Mouse (Mus musculus) CH12.LX (cell line): ENCODE results near the gene Pqlc2. TPM values are rescaled to one million over a fixed set of nuclear protein-coding genes. Genes with fewer than 3 reads are reported as not detected.

Experiments used
- DNase-seq: peaks from one replicate; pipeline ENCODE4 v3.0.0-alpha.2; 2013; ENCODE audit errors: extremely low read depth
- H3K27ac ChIP-seq: 2 replicates; pipeline ENCODE4 v1.5.1; 2012; ENCODE audit warnings: low read depth, mild to moderate bottlenecking, control low read depth, moderate library complexity; ENCODE audit not compliant: insufficient read depth
- H3K27me3 ChIP-seq: replicated peaks from 2 replicates; pipeline ENCODE3; 2012; ENCODE audit warnings: inconsistent platforms
- H3K36me3 ChIP-seq, 2 experiments: replicated peaks in 1 of 2; 2 replicates each; pipeline versions ENCODE3 to v1.6.1; 2012; ENCODE audit warnings: inconsistent platforms in 1 of 2, low read length in 1 of 2, mild to moderate bottlenecking in 1 of 2, mixed read lengths in 1 of 2, moderate library complexity in 1 of 2; ENCODE audit not compliant: control insufficient read depth in 1 of 2, insufficient read depth in 1 of 2
- H3K4me1 ChIP-seq, 2 experiments: 2 replicates each; pipeline ENCODE4 v1.6.1; 2012; ENCODE audit warnings: inconsistent platforms in 1 of 2, moderate library complexity in 1 of 2; ENCODE audit not compliant: insufficient read depth in 2 of 2, control insufficient read depth in 1 of 2
- H3K4me2 ChIP-seq: 2 replicates; pipeline ENCODE4 v1.6.1; 2012; ENCODE audit warnings: low read depth, mild to moderate bottlenecking, control low read depth; ENCODE audit not compliant: poor library complexity, insufficient read depth, severe bottlenecking
- H3K4me3 ChIP-seq, 3 experiments: fragments of 150-350 bp in 1 of 3; sonication (generic) in 1 of 3; replicated peaks in 1 of 3; 2 replicates each; pipeline versions ENCODE3 to v1.5.1; 2011 to 2012; ENCODE audit warnings: low read depth in 2 of 3, low read length in 2 of 3, mild to moderate bottlenecking in 2 of 3, moderate library complexity in 2 of 3, control low read depth in 1 of 3, improper control_type of control experiment in 1 of 3, inconsistent platforms in 1 of 3, mixed read lengths in 1 of 3; ENCODE audit not compliant: poor library complexity in 1 of 3
- H3K79me2 ChIP-seq: replicated peaks from 2 replicates; pipeline ENCODE4 v1.6.1; 2012; ENCODE audit warnings: mild to moderate bottlenecking, moderate library complexity; ENCODE audit not compliant: control insufficient read depth, poor library complexity, insufficient read depth, severe bottlenecking; ENCODE audit errors: extremely low read depth
- H3K9ac ChIP-seq: 2 replicates; pipeline ENCODE4 v1.6.1; 2012; ENCODE audit warnings: low read depth, mild to moderate bottlenecking, control low read depth, moderate library complexity; ENCODE audit not compliant: insufficient read depth
- H3K9me3 ChIP-seq: replicated peaks from 2 replicates; pipeline ENCODE3; 2012; ENCODE audit warnings: low read length, inconsistent platforms, mixed read lengths
- CHD2 ChIP-seq: IDR thresholded peaks from 2 replicates; pipeline ENCODE4 v1.6.1; 2011; ENCODE audit warnings: low read length, improper control_type of control experiment
- CTCF ChIP-seq, 2 experiments: IDR thresholded peaks in 1 of 2; conservative IDR thresholded peaks in 1 of 2; 2 replicates each; pipeline ENCODE4 v1.5.1; 2011 to 2012; ENCODE audit warnings: low read depth in 2 of 2, low read length in 2 of 2, improper control_type of control experiment in 1 of 2, inconsistent platforms in 1 of 2, mild to moderate bottlenecking in 1 of 2, moderate library complexity in 1 of 2
- ETS1 ChIP-seq: conservative IDR thresholded peaks from 2 replicates; pipeline ENCODE4 v1.6.1; 2012; ENCODE audit warnings: low read depth, mild to moderate bottlenecking, inconsistent platforms, low read length, improper control_type of control experiment, moderate library complexity
- JUN ChIP-seq: IDR thresholded peaks from 2 replicates; pipeline ENCODE4 v1.6.1; 2011; ENCODE audit warnings: low read depth, mild to moderate bottlenecking, low read length, improper control_type of control experiment, moderate library complexity; ENCODE audit not compliant: insufficient read depth
- JUND ChIP-seq: conservative IDR thresholded peaks from 2 replicates; pipeline ENCODE4 v1.6.1; 2011; ENCODE audit warnings: low read depth, low read length, improper control_type of control experiment
- MAFK ChIP-seq: IDR thresholded peaks from 2 replicates; pipeline ENCODE4 v1.6.1; 2011; ENCODE audit warnings: low read length, improper control_type of control experiment; ENCODE audit not compliant: insufficient replicate concordance
- MAX ChIP-seq: IDR thresholded peaks from 2 replicates; pipeline ENCODE4 v1.6.1; 2011; ENCODE audit warnings: low read length, improper control_type of control experiment
- MEF2A ChIP-seq: IDR thresholded peaks from 2 replicates; pipeline ENCODE4 v1.6.1; 2014; ENCODE audit warnings: low read depth, mild to moderate bottlenecking, inconsistent platforms, low read length, improper control_type of control experiment, borderline replicate concordance
- MXI1 ChIP-seq: IDR thresholded peaks from 2 replicates; pipeline ENCODE4 v1.6.1; 2011; ENCODE audit warnings: mild to moderate bottlenecking, low read depth, low read length, improper control_type of control experiment
- MYC ChIP-seq: IDR thresholded peaks from 2 replicates; pipeline ENCODE4 v1.6.1; 2011; ENCODE audit warnings: low read depth, mild to moderate bottlenecking, improper control_type of control experiment, low read length
- NELFE ChIP-seq: IDR thresholded peaks from 2 replicates; pipeline ENCODE4 v1.6.1; 2011; ENCODE audit warnings: low read depth, low read length, improper control_type of control experiment
- NRF1 ChIP-seq: IDR thresholded peaks from 2 replicates; pipeline ENCODE4 v1.6.1; 2014; ENCODE audit warnings: low read depth, mild to moderate bottlenecking, inconsistent platforms, low read length, improper control_type of control experiment, moderate library complexity
- POLR2AphosphoS2 ChIP-seq: IDR thresholded peaks from 2 replicates; pipeline ENCODE4 v1.6.1; 2011; ENCODE audit warnings: low read depth, low read length, improper control_type of control experiment
- RAD21 ChIP-seq: IDR thresholded peaks from 2 replicates; pipeline ENCODE4 v1.6.1; 2011; ENCODE audit warnings: low read depth, mild to moderate bottlenecking, low read length, improper control_type of control experiment, moderate library complexity
- SMC3 ChIP-seq: IDR thresholded peaks from 2 replicates; pipeline ENCODE4 v1.6.1; 2011; ENCODE audit warnings: low read depth, low read length, improper control_type of control experiment
- UBTF ChIP-seq: IDR thresholded peaks from 2 replicates; pipeline ENCODE4 v1.6.1; 2012; ENCODE audit warnings: low read depth, mild to moderate bottlenecking, inconsistent platforms, low read length, improper control_type of control experiment, moderate library complexity
- ZC3H11A ChIP-seq: IDR thresholded peaks from 2 replicates; pipeline ENCODE4 v1.6.1; 2012; ENCODE audit warnings: low read depth, mild to moderate bottlenecking, inconsistent platforms, low read length, improper control_type of control experiment
- ZKSCAN1 ChIP-seq: IDR thresholded peaks from 2 replicates; pipeline ENCODE4 v1.6.1; 2012; ENCODE audit warnings: low read depth, inconsistent platforms, low read length, improper control_type of control experiment, borderline replicate concordance
- dilution Hi-C: fragments of 300-500 bp; cut with MboI; formaldehyde crosslinking; loops from 2 replicates; pipeline ENCODE4 v1.14.3; 2020; ENCODE audit warnings: low sequenced_read_pairs; ENCODE audit not compliant: extremely low pct_unique_long_range_greater_than_20kb, extremely low pct_ligation_motif_present
- in situ Hi-C: fragments of 300-500 bp; cut with MboI; formaldehyde crosslinking; loops from 3 replicates; pipeline ENCODE4 v1.14.3; 2019; ENCODE audit warnings: low sequenced_read_pairs, low pct_ligation_motif_present, low pct_unique_long_range_greater_than_20kb, mixed read lengths
- polyA plus RNA-seq: library from polyadenylated mRNA; unstranded; fragments of >175 nt; gene quantifications from 2 replicates; pipeline ENCODE4 v1.2.1, GENCODE M21; 2012; ENCODE audit warnings: low read depth; ENCODE audit not compliant: insufficient read length
- total RNA-seq, 2 experiments: library from RNA; depleted of rRNA; stranded (reverse); fragments of 300-350 nt in 1 of 2; fragments of >200 nt in 1 of 2; gene quantifications; 2 replicates each; pipeline ENCODE4 v1.2.3; 2012 to 2014

Gene Pqlc2
- total and polyA plus RNA-seq, 3 experiments = 6.2 to 8.1 (median 6.8) TPM

DNA sequence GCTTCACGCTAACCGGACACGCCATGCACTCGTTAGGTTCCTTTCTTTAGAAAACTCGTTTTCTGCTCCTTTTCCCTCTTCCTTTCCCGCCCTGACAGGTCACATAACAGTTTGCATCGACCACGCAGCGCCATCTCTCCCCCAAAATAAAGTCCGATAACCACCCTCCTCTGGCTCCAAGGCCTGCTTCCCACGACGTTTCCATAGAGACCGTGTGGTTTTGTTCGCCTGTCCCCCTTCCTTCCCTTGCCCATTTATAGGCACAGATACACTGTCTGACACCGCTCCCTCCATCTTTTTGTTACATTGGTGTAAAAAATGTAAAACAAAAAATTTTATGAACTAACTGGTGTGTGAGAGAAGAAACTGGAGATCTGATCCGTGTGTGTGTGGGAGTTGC, 19.4 kb downstream of the Pqlc2 start:
- no peak for TF ChIP-seq JUND
- no peak for TF ChIP-seq ZC3H11A
- no peak for TF ChIP-seq NELFE
- no peak for TF ChIP-seq MAX
- TF ChIP-seq NRF1 = no peak
- TF ChIP-seq ZKSCAN1 = no peak
- TF ChIP-seq CTCF (conservative IDR thresholded peaks at IDR 0.05 in 1 of 2, IDR thresholded peaks at IDR 0.05 in 1 of 2; ENCODE audit: low read depth in 2 of 2, low read length in 2 of 2) = no peak
- no peak for TF ChIP-seq JUN
- TF ChIP-seq MAFK = no peak
- no peak for TF ChIP-seq MYC
- no peak for TF ChIP-seq MXI1
- TF ChIP-seq SMC3 = no peak
- TF ChIP-seq POLR2AphosphoS2 = no peak
- TF ChIP-seq UBTF = no peak
- no peak for TF ChIP-seq CHD2
- TF ChIP-seq ETS1 = no peak
- no peak for TF ChIP-seq MEF2A
- TF ChIP-seq, all 38 proteins: peak for 0
- in situ Hi-C loops = no loop called here
- Histone ChIP-seq H3K27ac (no peak overlapping the region), H3K36me3 (peaks cover 47 to 62% of the 10 kb centered on the region in 2 experiments), H3K9ac (no peak overlapping the region), H3K27me3 (no peaks in the 10 kb centered on the region), H3K4me1 (peaks cover 11 to 36% of the 10 kb centered on the region in 2 experiments), H3K9me3 (no peaks in the 10 kb centered on the region), H3K4me3 (no peak overlapping the region), H3K79me2 (no peaks in the 10 kb centered on the region), H3K4me2 (no peak overlapping the region)
- dilution Hi-C loops = no loop called here
- no peak for DNase-seq

GRCm38 (mm10) chr4:139289017-139289416, 21.5 kb downstream of the Pqlc2 start:
- peaks cover 61 to 81% of the 10 kb centered on the region in 2 experiments for H3K36me3 ChIP-seq
- no peak overlapping the region for H3K9ac ChIP-seq
- H3K4me1 ChIP-seq = peaks cover 9 to 28% of the 10 kb centered on the region in 2 experiments

More at GRCm38 (mm10) chr4:139289017-139289416, 21.5 kb downstream of the Pqlc2 start:
- Histone ChIP-seq H3K4me2 (no peak overlapping the region), H3K79me2 (no peaks in the 10 kb centered on the region), H3K4me3 (no peak overlapping the region), H3K27me3 (no peaks in the 10 kb centered on the region), H3K9me3 (no peaks in the 10 kb centered on the region), H3K27ac (no peak overlapping the region)
- dilution Hi-C loops = no loop called here
- peak; percentile 53 for TF ChIP-seq RAD21
- peak; percentile 75 to 76 for TF ChIP-seq CTCF (conservative IDR thresholded peaks at IDR 0.05 in 1 of 2, IDR thresholded peaks at IDR 0.05 in 1 of 2; ENCODE audit: low read depth in 2 of 2, low read length in 2 of 2)
- TF ChIP-seq ZC3H11A = no peak
- peak; percentile 63 for TF ChIP-seq SMC3
- peak; percentile 59 for DNase-seq
- in situ Hi-C loops = loop anchor here (10.0 kb wide), 1 partner anchor 204 kb away; no protein-coding TSS in a partner anchor
